Mouse (Mus musculus) liver, embryonic 14.5 days (tissue): ENCODE results near the gene Mks1. TPM values are rescaled to one million over a fixed set of nuclear protein-coding genes. Genes with fewer than 3 reads are reported as not detected.
A peak's percentile ranks its signal among the peaks of the same experiment; 100 is the strongest.

Experiments
- ATAC-seq: fragments of 200-750 bp; cut with Nextera tagmentation; 2 replicates; pipeline ENCODE4 v1.8.0; 2017; ENCODE audit warnings: moderate number of reproducible peaks, mild to moderate bottlenecking, moderate library complexity; ENCODE audit not compliant: insufficient read depth
- DNase-seq, 3 experiments: peaks; one replicate each; pipeline ENCODE4 v3.0.0-alpha.2; 2012 to 2013; ENCODE audit warnings: low read depth in 3 of 3, low spot score in 3 of 3
- H3K27ac ChIP-seq: fragments of 300-500 bp; sonication (generic); 2 replicates; pipeline ENCODE4 v1.5.1; 2014; ENCODE audit warnings: moderate library complexity, mild to moderate bottlenecking, control low read depth, inconsistent platforms
- H3K27me3 ChIP-seq: fragments of 300-500 bp; sonication (generic); 2 replicates; pipeline ENCODE4 v1.6.1; 2014; ENCODE audit warnings: mild to moderate bottlenecking, low read length, moderate library complexity; ENCODE audit not compliant: control insufficient read depth, insufficient read depth
- H3K36me3 ChIP-seq: fragments of 300-500 bp; sonication (generic); replicated peaks from 2 replicates; pipeline ENCODE4 v1.6.1; 2014; ENCODE audit warnings: low read depth; ENCODE audit not compliant: control insufficient read depth, insufficient read depth
- H3K4me1 ChIP-seq, 2 experiments: fragments of 200-500 bp in 1 of 2; fragments of 300-500 bp in 1 of 2; sonication (generic) in 1 of 2; replicated peaks; 2 replicates each; pipeline ENCODE4 v1.6.1; 2012 to 2014; ENCODE audit warnings: antibody characterized with exemption in 1 of 2, inconsistent platforms in 1 of 2, low read length in 1 of 2; ENCODE audit not compliant: control insufficient read depth in 2 of 2, insufficient read depth in 2 of 2
- H3K4me2 ChIP-seq: fragments of 300-500 bp; sonication (generic); 2 replicates; pipeline ENCODE4 v1.6.1; 2014; ENCODE audit warnings: low read depth, mild to moderate bottlenecking, control low read depth, moderate library complexity
- H3K4me3 ChIP-seq, 2 experiments: fragments of 200-500 bp in 1 of 2; fragments of 300-500 bp in 1 of 2; sonication (generic) in 1 of 2; 2 replicates each; pipeline ENCODE4 v1.5.1; 2012 to 2014; ENCODE audit warnings: low read depth in 2 of 2, low read length in 2 of 2, mild to moderate bottlenecking in 2 of 2, control low read depth in 1 of 2, inconsistent platforms in 1 of 2, moderate library complexity in 1 of 2; ENCODE audit not compliant: insufficient read depth in 1 of 2
- H3K9ac ChIP-seq: fragments of 300-500 bp; sonication (generic); replicated peaks from 2 replicates; pipeline ENCODE4 v1.6.1; 2014; ENCODE audit warnings: mild to moderate bottlenecking, control low read depth, moderate library complexity
- H3K9me3 ChIP-seq: fragments of 300-500 bp; sonication (generic); 2 replicates; pipeline ENCODE4 v1.6.1; 2016; ENCODE audit warnings: low read length, mixed read lengths; ENCODE audit not compliant: control insufficient read depth
- CTCF ChIP-seq: IDR thresholded peaks from 2 replicates; pipeline ENCODE4 v1.5.1; 2016; ENCODE audit warnings: antibody characterized with exemption, low read depth, control low read depth
- EP300 ChIP-seq: IDR thresholded peaks from 2 replicates; pipeline ENCODE4 v1.6.1; 2016; ENCODE audit warnings: antibody characterized with exemption, low read depth
- WGBS: fragments of 180-500 bp; shearing (Covaris S2); extraction: QIAGEN DNeasy Blood & Tissue Kit; methylation state at CpG from one replicate; pipeline ENCODE4 v1.1.7; 2014; ENCODE audit not compliant: insufficient replicate concordance; 5-methylcytosine and 5-hydroxymethylcytosine counted together
- polyA plus RNA-seq, 2 experiments: library from polyadenylated mRNA; depleted of rRNA in 1 of 2; stranded (reverse) in 1 of 2; unstranded in 1 of 2; fragments of >200 nt; fragmentation: Nextera tagmentation in 1 of 2; extraction: Ambion mirVana in 1 of 2; gene quantifications; 2 replicates each; pipeline versions ENCODE4 v1.2.1 to v1.2.3; 2012 to 2014

The Mks1 gene
- polyA plus RNA-seq, 2 experiments, result 0.71 to 2.3 TPM

DNA sequence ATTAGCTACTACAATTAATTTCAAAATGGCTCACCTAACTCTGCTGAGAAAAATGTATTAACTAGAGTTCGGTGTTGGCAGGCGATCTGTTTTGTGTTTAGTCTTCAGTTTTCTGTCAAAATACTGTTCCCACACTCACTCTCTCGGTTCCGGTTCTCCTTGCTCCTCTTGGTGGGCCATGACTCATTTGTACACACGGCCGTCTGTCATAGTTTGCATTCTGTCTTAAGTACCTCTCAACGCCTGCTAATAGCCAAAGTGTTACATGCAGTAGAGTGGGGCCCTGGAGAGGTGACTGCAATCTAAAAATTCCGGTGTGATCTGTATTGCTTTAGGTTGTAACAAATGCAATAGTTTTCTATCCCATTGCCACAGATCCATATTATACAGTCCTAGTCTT, 12.3 kb upstream of the Mks1 start:
- DNase-seq, result no peak
- no peak for TF ChIP-seq CTCF
- no peak for TF ChIP-seq EP300
- no peaks in the 10 kb centered on the region for H3K4me1 ChIP-seq
- H3K4me3 ChIP-seq, result no peak overlapping the region
- H3K9ac ChIP-seq, result no peak overlapping the region
- no peaks in the 10 kb centered on the region for H3K9me3 ChIP-seq
- WGBS, result 61% methylated on average over 8 of the region's 8 CpGs
- no peak overlapping the region for H3K4me2 ChIP-seq
- no peaks in the 10 kb centered on the region for H3K36me3 ChIP-seq
- no peak overlapping the region for H3K27ac ChIP-seq
- H3K27me3 ChIP-seq, result no peaks in the 10 kb centered on the region
- no peak for ATAC-seq

DNA sequence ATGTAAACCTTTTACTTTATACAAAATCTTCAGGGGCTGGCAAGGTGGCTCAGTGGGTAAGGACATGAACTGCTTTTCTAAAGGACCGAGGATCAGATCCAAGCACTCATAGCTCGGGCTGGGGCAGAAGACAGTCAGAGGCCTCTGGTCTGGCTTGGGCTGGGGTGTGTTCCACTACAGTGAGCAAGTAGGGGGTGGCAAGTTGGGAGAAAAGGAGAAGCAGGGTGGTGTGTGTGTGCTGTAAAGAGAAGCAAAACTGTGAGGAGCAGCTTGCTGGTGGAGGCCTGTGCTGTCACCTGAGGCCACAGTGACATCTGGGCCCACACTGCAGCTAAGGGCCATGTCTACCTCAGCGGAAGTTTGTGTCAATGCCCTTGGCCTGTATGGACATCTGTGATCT, 11.6 kb upstream of the Mks1 start:
- TF ChIP-seq EP300 (no peak), CTCF (no peak)
- no peak overlapping the region for H3K4me3 ChIP-seq
- no peaks in the 10 kb centered on the region for H3K4me1 ChIP-seq
- H3K9ac ChIP-seq, result no peak overlapping the region
- H3K9me3 ChIP-seq, result no peaks in the 10 kb centered on the region
- DNase-seq (no peak), ATAC-seq (no peak)
- H3K4me2 ChIP-seq, result no peak overlapping the region
- 55% methylated on average over 3 of the region's 3 CpGs for WGBS
- H3K36me3 ChIP-seq, result no peaks in the 10 kb centered on the region
- H3K27me3 ChIP-seq, result no peaks in the 10 kb centered on the region
- no peak overlapping the region for H3K27ac ChIP-seq

DNA sequence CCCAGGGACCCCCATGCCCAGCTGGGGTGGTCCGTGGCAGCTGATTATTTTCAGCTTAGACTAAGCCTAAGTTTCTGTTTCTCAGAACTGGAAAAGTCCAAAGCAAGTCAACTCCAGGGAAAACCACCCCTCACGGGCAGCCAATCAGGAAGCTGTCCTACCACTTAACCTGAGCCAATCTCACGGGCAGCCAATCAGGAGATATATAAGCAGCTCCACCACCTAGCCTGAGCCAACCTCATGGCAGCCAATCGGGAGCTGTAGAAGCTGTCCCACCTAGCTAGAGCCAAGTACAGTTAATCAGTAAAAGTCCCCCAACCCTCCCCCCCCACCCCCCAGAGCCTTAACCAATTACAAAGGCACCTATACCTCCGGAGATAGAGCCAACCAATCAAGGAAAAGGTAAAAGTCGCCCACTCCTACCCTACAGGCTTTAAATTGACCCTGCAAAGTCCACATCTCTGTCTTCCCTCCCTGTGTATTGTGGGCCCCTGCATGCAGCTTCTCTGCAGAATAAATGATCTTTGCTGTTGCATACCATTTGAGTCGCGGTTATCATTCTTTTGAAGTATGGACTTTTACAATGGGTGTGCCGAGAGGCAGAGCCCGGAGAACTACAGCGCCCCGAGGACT, 5.9 kb upstream of the Mks1 start:
- Histone ChIP-seq H3K4me1 (no peaks in the 10 kb centered on the region), H3K9ac (no peak overlapping the region), H3K9me3 (no peaks in the 10 kb centered on the region), H3K27me3 (no peaks in the 10 kb centered on the region), H3K4me2 (no peak overlapping the region), H3K36me3 (no peaks in the 10 kb centered on the region), H3K4me3 (no peak overlapping the region), H3K27ac (no peak overlapping the region)
- TF ChIP-seq CTCF, result no peak
- TF ChIP-seq EP300, result no peak
- no peak for DNase-seq
- no peak for ATAC-seq
- WGBS, result 69% methylated on average over 12 of the region's 12 CpGs

DNA sequence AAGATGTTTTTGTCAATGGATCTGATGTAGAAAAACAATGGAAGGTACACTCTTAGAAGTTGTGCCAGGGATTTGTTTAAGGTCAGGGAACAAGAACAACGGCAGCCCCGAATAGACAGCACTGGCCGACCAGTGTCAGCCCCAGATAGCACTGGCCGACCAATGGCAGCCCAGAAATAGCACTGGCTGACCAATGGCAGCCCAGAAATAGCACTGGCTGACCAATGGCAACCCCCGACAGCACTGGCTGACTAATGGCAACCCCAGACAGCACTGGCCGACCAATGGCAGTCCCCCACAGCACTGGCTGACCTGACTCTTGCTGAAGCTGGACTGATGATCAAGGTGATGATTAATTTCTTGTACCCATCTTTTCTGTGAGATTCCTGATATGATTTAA, 5.1 kb upstream of the Mks1 start:
- Histone ChIP-seq H3K27me3 (no peaks in the 10 kb centered on the region), H3K4me3 (no peak overlapping the region), H3K9me3 (no peaks in the 10 kb centered on the region), H3K9ac (no peak overlapping the region), H3K4me1 (0 out of 4 replicates have a peak, but pooled peaks cover 0 to 2% of the 10 kb centered on the region in 2 experiments), H3K4me2 (no peak overlapping the region), H3K36me3 (no peaks in the 10 kb centered on the region), H3K27ac (no peak overlapping the region)
- TF ChIP-seq EP300 (no peak), CTCF (no peak)
- 57% methylated on average over 6 of the region's 6 CpGs for WGBS
- DNase-seq, result no peak
- ATAC-seq, result no peak

DNA sequence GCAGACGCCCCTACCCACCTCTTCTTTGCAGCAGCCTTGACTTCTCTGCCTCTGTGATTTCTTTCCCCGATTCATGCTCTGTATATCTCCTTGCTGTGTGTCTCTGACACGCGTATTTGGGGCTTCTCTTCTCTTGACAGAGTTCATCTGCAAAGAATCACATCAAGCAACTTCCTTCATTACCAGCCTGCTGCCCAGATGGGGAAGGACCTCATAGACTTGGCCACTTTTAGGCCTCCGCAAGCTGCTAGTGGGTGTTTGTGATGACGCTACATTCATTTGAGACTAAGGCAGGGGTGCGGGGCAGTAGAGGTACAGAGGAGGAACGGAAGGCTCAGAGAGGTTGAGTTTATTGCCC, 561 bp downstream of the Mks1 start:
- Histone ChIP-seq H3K27ac (no peak overlapping the region), H3K4me1 (peaks cover 4 to 6% of the 10 kb centered on the region in 2 experiments; a peak in 3 of 4 replicates), H3K4me3 (peak overlapping the region; percentile 61 to 67), H3K27me3 (no peaks in the 10 kb centered on the region), H3K36me3 (no peaks in the 10 kb centered on the region), H3K4me2 (peak overlapping the region; percentile 78), H3K9ac (peak overlapping the region; percentile 40; the same call in 1 of the 2 replicates), H3K9me3 (no peaks in the 10 kb centered on the region)
- TF ChIP-seq EP300 (no peak), CTCF (no peak)
- DNase-seq (no peak), ATAC-seq (no peak)
- 39% methylated on average over 8 of the region's 8 CpGs for WGBS
